Mouse (Mus musculus) embryo, embryonic 10 days (tissue): ENCODE data around the gene Frmd8.

Experiments
- DNase-seq: peaks from one replicate; pipeline ENCODE4 v3.0.0-alpha.2; 2015; ENCODE audit warnings: low spot score

The Frmd8 gene

DNA sequence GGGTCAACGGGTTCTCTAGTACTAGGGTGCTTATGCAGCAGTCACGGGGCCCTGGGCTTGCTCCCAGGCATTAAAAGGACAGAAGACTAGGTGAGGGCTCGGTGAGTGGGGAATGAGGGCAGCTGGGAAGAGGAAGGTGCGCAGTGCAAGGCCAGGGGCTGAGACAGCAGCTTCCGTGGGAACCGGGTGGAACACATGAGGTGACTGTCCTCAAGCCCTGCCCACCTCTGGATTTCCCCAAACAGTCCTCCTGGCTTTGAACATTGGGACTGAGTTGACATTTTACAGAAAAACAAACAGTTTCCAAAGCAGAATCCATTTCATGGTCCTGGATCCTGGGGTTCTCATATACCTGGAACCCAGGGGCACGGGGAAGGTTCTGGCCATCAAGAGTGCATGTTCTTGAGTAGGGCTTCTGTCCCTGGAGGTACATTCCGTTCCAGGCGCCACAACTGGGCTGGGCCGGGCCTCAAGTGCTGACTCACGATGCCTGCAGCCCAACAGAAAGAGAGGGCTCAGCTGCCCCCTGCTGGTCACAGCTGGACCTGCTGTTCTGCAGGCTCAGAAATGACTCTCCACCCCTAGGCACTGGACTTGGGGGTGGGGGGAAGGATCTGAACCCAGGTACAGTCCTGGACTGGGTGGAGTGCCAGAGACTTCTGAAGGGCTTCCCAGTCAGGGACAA, 25.1 kb downstream of the Frmd8 start:
- peak; percentile 91 for DNase-seq

- DNase-seq: peak; percentile 68
These were observed 26.0 kb downstream of the Frmd8 start for GRCm38 (mm10) chr19:5848826-5849672.

DNA sequence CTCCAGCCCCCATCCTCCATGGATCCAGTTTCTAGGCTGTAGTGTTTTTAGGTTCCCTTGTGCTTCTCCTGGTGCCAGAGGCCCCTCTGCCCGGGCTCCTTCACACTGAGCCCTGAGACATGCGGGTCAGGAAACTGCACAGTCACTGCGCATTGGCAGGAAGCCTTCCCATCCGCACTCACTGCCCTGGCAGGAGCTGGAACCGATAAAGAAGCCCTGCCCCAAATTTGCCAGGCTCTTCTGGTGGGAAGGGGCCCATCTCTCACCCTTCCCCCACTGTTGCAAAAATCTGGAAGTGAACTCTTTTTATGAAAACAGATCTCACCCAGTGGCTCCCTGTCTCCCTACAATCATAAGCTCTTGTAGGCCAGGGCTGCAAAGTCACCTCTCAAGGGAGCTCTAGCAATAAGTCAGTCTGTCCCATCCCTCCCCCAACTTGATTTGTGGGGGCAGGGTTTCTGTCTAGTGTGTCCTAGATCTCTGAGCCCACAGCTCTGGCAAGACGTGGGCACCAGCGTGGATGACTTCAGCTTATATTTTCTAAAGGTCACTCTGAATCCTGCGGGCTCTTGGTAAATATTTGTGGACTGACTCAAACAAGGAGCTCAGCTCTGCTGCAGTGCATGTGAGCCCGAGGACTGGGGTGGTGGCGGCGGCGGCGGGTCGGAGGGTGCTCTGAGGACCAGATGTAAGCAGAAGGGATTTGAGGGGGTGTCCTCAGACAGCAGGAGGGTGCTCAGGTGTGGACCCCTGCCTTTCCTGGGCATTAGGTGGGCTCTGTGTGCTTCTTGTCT, 26.8 kb downstream of the Frmd8 start:
- no peak for DNase-seq

DNA sequence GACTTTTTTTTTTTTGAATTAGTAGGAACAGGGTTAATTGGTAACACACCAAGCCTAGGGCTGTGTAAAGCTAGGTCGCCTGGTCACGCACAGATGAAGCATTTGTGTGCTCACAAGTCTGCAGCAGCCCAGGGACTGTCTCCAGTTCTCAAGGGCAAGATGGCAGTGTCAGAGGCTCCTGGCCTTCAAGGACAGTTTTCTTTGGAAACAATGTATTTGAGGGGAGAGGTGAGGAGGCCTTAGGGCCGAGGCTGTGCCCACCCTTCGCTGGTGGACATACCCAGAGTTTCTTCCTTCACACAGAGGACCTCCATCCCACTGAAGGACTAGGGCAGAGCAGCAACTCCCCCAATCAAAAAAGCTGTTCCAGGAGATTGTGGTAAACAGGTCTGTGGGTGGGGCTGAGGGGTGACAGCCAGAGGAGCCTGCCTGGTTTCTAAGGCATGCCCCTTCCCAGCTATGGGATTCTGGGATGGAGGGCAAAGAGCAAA, 27.7 kb downstream of the Frmd8 start:
- DNase-seq: no peak

DNA sequence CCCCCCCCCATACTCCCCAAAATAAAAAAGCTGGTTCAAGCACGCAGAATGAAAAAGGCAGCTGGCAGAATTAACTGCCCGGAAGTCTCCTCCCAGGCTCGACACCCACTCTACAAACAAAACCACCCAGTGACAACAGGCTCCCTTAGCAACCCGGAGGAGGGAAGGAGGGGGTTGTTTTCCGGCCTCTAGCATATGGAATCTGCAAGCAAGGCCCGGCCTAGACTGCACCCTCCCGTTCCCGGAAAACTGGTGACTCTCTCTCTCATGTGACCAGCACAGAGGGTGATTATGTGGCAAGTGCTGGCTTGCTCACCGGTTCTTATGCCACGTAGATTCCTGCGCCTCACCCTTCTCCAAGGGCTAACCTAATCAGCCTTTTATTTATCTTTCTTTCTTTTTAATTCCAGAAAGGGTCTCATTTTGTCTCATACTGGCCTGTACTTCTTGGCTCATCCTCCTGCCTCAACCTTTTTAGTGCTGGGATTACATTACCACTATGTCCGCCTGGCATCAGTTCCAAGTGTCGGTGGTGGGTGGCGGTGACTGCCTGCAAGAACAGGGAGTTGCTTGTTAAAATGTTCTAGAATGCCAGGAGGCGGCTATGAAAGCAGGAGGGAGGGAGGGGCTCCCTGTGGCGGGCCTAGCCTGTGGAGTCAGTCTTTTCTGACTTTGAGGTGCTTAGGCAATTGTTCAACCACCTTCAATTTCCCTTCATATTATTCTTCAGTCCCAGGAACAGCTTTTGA, 28.3 kb downstream of the Frmd8 start:
- DNase-seq: peak; percentile 89

DNA sequence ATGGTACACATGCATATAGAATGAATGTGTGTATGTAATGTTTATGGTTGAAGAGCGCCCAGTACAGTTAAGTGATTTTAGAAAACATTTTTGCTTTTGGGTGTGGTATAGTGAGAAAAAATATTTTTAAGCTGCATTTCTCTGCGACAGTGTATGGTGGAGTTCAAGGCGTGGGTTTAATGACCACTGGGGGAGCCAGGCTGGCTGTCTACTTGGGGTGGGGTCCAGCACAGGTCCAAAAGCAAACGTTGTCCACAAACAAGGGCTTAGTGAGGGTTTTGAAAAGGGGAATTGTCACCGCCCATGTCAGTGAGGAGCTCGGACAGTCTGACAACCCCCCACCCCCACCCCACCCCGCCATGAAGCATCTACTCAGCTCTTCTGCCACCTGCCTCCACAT, 28.9 kb downstream of the Frmd8 start:
- peak; percentile 37 for DNase-seq

DNA sequence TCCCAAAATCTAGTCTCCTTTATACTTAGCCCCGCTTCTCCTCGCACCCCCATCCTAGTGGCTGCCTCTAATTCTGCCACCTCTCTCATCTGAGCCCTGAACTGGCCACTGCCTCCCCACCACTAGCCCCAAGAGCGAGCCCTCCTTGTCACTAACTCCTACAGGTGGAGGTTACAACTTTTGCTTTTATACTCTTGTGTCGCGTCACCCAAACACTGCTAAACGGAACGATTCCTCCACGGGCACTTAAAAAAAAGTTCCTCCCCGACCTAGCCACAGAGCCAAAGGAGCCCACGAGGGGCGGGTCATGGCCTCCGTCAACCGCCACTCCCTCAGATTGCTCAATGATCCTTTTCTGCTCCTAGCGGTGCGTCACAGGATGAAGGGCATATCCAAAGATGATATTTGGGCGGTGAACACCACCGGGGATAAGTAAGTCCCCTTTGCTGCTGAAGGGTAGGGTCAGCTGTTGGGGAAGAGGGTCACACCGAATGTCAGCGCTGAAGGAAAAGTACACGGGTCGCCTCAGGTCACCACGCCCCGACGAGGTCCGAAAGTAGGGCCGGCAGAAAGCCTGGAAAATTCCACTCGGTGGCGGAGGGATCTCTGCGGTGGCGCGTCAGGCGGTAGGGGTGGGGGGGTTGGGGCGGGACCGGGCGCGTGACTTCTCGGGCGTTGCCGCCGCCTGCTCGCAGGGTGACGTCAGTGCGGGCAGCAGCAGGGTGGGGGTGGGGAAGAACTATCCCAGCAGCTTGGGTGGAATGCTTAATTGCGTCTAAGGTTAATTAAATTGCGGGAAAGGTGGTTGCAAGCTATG, 29.5 kb downstream of the Frmd8 start:
- DNase-seq: peak; percentile 94

DNA sequence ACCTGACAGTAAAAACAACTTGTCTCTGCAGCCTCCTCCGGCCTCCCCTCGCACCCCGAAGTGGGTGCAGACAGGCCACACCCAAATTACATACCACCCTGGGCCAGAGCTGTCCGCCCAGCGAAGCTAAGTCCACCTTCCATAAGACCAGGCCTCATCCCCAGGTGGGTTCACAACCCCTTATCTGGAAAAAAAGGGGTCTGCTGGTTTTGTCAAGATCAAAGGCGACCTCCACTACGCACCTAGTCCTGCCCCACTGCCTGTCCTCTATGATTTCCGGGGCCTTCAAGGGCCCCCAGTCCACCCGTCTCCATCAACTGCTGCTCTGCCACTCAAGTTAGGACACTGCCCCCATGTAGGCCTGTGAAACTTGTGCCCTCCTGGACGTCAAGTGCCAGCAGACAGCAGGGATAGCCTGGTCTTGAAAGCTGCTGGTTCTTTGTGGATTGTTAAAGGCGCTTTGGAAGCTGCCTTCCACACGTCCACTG, 30.2 kb downstream of the Frmd8 start:
- DNase-seq: no peak

- DNase-seq: no peak
These were observed 31.0 kb downstream of the Frmd8 start for GRCm38 (mm10) chr19:5843781-5844691.

DNA sequence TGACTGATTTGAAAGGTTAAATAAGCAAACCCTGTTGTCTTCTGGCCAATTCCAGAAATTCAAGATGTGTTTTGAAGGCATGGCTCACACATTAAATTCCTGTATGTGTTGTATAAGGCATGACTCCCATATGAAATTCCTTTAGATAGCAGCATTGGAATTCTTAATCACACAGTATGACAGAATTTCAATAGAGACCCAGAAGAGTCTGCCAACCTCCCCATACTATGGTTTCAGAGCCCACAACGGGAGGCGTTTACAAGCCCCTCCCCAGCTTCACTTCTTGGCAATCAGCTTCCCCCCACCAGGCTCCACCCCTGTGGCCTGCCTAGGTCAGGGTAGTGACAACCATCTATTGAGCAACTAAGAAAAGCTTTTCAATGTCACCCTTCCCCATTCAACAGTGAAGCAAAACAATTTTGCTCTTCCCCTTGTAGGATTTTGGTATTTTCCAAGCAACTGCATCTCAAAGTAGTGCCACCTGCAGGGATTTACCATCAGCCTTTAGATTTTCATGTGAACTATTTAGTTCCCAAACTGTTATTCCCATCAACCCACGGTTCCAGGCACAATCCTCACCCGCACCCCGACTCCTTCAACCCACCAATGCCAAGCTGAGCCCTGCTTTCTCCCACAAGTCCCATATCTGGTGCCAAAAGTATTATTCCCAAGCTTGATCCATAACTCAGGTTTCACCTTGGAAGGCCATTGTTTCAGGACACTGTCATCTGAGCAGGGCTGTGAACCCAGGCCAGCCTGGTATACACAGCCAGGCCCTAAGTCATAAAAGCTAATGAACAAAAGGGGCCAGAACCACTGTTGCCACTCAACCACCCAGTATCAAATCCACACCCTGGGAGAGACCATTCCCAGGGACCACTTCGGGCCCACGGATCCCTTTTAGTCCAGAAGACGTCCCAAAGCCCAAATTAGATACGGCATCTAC, 32.0 kb downstream of the Frmd8 start:
- DNase-seq: peak; percentile 36

DNA sequence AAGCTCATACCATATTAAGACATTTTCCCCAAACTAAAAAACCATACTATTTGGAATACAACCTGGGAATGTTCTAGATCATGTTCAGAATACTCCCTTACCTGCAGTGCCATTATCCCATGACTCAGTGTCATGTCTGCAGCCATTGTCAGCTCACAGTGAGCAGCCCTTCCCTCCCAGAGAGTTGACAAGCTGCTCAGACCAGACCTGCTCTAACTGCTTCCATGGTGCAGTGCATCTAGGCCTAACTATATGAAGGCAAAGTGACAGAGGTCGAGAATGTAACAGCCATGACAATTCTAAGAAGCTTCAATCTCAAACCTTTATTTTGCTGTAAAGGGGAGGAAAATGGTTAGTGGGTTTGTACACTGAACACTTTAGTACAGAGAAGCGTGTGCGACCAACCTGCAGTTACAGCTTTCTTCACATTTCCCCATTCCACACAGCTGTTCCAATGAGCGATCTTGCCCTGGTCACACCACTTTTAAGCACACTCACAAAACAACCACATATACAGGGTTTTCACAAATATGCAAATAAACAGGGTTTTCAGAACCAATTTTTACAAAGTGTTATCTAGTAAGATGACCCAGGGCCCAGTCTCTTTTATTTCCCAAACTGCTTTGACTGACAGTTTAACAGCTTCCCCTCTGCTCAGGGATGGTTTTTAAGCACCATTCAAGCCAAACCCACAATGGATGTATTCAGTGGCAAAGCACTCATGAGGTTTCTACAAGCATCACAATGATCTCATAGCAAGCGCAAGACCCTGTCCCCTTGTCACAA, 32.9 kb downstream of the Frmd8 start:
- DNase-seq: peak; percentile 45

DNA sequence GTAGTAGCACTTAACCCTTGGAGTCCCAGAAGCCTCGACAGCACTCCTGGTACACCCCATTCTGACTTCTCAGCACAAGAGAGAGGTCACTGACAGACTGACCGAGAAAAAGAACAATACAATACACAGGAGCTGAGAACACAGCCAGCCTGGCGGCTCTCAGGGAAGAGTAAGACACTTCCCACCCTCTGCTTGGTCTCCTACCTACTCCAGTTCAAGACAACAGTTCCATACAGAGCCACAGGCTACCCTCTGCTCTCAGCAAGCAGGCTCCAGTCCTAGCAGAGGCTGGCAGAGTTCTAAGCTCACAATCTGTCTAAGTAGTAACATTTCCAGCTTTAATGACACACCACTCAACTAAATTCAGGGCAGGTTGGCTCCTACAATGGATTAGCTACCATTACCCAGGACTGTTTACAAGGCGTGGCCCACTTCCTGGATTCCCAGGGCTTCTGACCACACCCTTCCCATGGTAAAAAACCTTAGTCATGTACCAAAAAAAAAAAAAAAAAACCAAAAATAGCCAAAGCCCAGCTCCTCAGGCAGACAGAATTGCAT, 33.6 kb downstream of the Frmd8 start:
- no peak for DNase-seq

- DNase-seq: no peak
These were observed 34.1 kb downstream of the Frmd8 start for GRCm38 (mm10) chr19:5840890-5841388.

GRCm38 (mm10) chr19:5840086-5840889, 34.8 kb downstream of the Frmd8 start:
- no peak for DNase-seq

DNA sequence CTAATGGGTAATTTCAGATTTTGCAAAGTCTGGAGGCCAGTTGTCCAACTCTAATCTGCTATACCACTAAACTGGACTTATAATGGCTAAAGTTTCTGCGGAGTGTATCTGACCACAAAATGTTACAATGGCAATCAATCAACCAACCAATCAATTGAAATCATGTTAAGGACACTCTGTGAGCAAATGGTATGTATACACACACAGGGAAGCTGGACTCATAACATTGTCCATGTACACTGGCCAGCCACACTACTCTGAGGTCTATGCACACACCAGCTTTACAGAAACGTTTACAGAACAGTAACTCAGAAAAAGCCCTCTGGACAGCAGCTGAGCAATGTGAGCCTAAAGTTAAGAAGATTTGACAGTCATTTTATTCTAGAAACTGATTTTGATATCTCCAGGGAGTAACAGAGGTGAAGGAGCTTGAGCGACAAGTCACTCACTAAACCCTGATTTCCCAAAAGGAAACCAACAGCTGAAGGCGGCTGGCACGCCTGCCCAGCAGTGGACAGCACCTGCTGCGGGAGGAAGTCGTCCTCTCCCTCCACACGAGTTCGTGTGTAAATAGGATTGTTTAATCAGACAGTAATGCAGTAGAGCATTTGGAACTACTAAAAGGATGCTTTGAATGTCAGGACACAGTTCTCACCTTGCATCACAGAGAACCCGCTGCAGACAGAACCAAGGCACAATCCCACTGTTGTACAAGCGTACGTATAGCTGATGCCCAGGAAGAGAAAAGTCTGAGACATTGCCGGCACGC, 35.6 kb downstream of the Frmd8 start:
- no peak for DNase-seq

GRCm38 (mm10) chr19:5838892-5839165, 36.2 kb downstream of the Frmd8 start:
- DNase-seq: no peak
